Mouse (Mus musculus): ENCODE data around the gene Ripply2.

- no peak for TF ChIP-seq POLR2A (IDR thresholded peaks at IDR 0.05; ENCODE audit: insufficient read depth, low read depth, low read length)
- no peak for TF ChIP-seq CTCF (IDR thresholded peaks at IDR 0.05)
- no peak for TF ChIP-seq EP300 (IDR thresholded peaks at IDR 0.05; ENCODE audit: insufficient read depth, low read depth, low read length)
These were observed 25.5 kb upstream of the Ripply2 start for GRCm38 (mm10) chr9:86989822-86990221.
